Mouse (Mus musculus): ENCODE results near the gene Zfp553.

Gene Zfp553

DNA sequence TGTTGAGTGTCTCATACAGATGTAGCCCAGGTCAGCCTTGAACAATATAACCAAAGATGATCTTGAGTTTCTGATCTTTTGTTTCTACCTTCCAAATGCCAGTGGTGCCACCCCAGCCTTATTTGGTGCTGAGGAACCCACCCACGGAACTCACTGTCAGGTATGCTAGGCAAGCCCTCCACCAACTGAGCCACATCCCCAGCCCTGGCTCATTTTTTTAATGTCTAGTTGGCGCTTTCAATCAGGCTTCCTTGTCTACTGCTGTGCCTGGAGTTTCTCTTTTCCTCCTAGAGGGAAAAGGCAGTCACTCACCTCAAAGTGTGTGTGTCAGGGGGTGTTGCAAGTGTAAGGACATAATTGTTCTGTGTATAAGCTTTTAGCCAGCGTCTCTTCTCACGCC lies 38.2 kb downstream of the Zfp553 start:
- DNase-seq (ENCODE audit: low read depth, low spot score), result no peak

- DNase-seq (ENCODE audit: low read depth, low spot score), result no peak
Observed at GRCm38 (mm10) chr7:127272566-127272965, 39.7 kb downstream of the Zfp553 start.

DNA sequence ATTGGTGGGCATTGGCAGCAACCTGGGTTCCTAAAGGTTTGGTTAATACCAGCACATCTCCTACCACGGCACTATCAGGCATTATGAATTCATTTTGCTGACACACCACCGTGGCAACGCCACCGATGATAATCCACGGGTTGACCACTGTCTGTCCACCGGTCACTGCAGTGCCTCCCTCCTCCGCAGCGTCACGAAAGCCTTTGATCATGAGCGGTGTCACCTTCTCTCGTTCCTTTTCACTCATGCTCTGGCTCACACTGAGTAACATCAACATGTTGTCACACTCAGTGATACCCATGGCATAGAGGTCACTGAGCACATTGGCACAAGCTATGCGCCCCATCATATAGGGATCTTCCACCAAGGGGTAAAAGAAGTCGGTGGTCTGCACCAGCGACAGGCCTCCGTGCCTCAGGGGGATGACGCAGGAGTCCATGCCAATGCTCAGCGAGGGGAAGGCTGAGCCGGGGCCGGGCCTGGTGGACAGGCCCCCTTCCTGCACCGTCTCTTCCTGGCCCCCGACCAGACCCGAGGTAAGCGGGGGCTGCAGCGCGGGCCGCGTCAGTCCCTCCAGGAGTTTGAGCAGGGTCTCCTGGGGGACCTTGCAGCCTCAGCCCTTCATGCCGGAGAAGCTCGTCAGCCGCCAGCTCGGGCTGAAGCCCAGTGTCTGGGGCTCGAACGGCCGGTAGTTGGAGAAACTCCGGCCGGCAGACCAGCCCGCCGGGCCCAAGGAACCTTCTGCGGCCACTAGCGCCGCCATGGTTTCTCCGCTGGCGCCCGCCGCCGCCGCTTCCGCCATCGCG lies 40.5 kb downstream of the Zfp553 start:
- no peak for DNase-seq (ENCODE audit: low read depth, low spot score)

- DNase-seq (ENCODE audit: low read depth, low spot score), result peak; percentile 91
Observed at GRCm38 (mm10) chr7:127273925-127274789, 41.3 kb downstream of the Zfp553 start, which contains the start of gene Sephs2. Sephs2 (minus strand) TSS chr7:127274055.

DNA sequence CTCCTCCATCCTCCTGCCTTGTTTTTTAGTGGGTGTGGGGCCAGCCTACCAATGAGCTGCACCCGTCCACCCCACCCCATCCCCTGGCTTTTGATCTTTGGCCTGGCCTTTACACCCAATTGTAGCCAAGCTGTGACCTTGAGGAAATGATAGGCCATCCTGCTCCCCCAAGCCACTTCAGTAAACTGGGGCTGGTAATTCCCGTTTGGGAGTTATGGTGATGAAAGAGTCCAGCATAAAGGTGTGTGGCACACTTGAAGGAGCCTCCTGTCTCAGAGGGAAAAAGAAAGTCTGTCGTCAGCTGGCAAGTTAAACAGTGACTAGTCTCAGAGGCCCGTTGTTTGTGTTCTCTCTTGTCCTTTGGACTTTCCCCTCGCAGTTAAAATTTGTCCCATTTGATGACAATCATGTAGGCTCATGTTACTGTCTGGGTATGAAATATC lies 43.7 kb downstream of the Zfp553 start:
- DNase-seq (ENCODE audit: low read depth, low spot score), result no peak

DNA sequence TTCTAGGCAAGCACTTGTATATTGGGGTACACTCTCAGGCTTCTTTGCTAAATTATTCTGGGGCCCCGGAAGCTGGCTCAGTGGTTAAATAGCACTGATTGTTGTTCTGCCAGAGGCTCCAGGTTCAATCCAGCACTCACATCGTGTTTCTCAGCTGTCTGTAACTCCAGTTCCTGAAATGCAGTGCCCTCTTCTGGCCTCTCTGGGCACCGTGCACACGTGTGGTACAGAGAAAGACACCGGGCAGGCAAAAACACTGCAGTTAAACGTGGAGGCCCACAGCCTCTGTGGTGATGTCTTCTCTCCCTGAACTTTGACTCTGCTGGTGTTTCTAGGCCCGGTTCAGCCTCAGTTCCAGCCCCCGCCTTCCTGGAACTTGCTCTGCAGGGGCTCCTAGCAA lies 45.5 kb downstream of the Zfp553 start:
- DNase-seq (ENCODE audit: low read depth, low spot score), result no peak

DNA sequence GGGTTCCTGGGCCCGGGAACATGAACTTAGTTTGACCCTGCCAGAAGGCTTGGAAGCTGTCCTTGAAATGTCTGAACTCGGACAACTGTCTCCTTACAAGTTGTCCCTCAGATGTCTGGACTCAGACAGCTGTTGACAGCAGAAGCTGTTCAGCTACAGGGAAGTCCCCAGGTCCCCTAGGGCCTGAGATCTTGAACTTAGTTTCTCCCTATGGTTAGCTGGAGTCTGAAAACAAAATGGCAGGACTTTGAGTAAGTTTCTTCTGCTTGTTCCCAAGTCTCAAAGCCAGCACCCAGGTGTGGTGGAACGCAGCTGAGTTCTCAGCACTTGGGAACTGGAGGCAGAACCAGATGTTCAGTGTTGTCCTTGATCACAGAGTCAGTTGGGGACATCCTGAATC lies 47.2 kb downstream of the Zfp553 start:
- DNase-seq (ENCODE audit: low read depth, low spot score), result no peak

GRCm38 (mm10) chr7:127281114-127281513 lies 48.3 kb downstream of the Zfp553 start:
- DNase-seq (ENCODE audit: low read depth, low spot score), result no peak

DNA sequence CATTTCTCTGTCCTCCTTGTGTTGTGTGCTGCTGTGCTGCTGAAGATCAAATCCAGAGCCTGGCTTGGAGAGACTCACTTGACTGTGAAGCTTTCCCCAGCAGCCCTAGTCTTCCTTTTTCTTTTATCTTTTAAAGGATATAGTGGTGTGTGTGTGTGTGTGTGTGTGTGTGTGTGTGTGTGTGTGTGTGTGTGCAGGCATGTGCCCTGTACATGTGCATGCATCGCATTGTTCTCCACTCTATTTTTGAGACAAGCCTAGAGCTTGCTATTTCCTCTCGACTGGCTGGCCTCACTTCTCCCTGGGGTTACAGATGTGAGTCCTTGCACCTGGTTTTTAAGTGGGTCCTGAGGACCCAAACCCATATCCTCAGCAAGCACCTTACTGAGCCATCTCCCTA lies 49.3 kb downstream of the Zfp553 start:
- DNase-seq (ENCODE audit: low read depth, low spot score), result no peak

GRCm38 (mm10) chr7:127285154-127285553 lies 52.3 kb downstream of the Zfp553 start:
- DNase-seq (ENCODE audit: low read depth, low spot score), result no peak

Measured in telencephalon, adult 2 months (tissue).